Mouse (Mus musculus) forebrain, postnatal 0 days (tissue): ENCODE measurements around the gene Bag6. TPM values are rescaled to one million over a fixed set of nuclear protein-coding genes. Genes with fewer than 3 reads are reported as not detected.
A peak's percentile ranks its signal among the peaks of the same experiment; 100 is the strongest.

Experiments used
- ATAC-seq: fragments of 200-750 bp; cut with Nextera tagmentation; 2 replicates; pipeline ENCODE4 v1.8.0; 2017; ENCODE audit warnings: mild to moderate bottlenecking, moderate library complexity
- DNase-seq: peaks from one replicate; pipeline ENCODE4 v3.0.0-alpha.2; 2015
- H3K27ac ChIP-seq: fragments of 300-500 bp; sonication (generic); 2 replicates; pipeline ENCODE4 v1.5.1; 2014; ENCODE audit warnings: low read depth, mild to moderate bottlenecking, antibody characterized with exemption, low read length, moderate library complexity, mixed read lengths
- H3K27me3 ChIP-seq: fragments of 300-500 bp; sonication (generic); 2 replicates; pipeline ENCODE4 v1.6.1; 2014; ENCODE audit warnings: mild to moderate bottlenecking, low read length, mixed read lengths; ENCODE audit not compliant: insufficient read depth
- H3K36me3 ChIP-seq: fragments of 300-500 bp; sonication (generic); 2 replicates; pipeline ENCODE4 v1.6.1; 2014; ENCODE audit warnings: mild to moderate bottlenecking, moderate library complexity; ENCODE audit not compliant: insufficient read depth
- H3K4me1 ChIP-seq: fragments of 300-500 bp; sonication (generic); 2 replicates; pipeline ENCODE4 v1.6.1; 2014; ENCODE audit warnings: antibody characterized with exemption; ENCODE audit not compliant: insufficient read depth
- H3K4me2 ChIP-seq: fragments of 300-500 bp; sonication (generic); 2 replicates; pipeline ENCODE4 v1.6.1; 2014; ENCODE audit warnings: low read depth, mild to moderate bottlenecking, moderate library complexity
- H3K4me3 ChIP-seq: fragments of 300-500 bp; sonication (generic); 2 replicates; pipeline ENCODE4 v1.5.1; 2014; ENCODE audit warnings: low read depth, low read length, mixed read lengths
- H3K9ac ChIP-seq: fragments of 300-500 bp; sonication (generic); 2 replicates; pipeline ENCODE4 v1.6.1; 2014; ENCODE audit warnings: mild to moderate bottlenecking
- H3K9me3 ChIP-seq: fragments of 300-500 bp; sonication (generic); 2 replicates; pipeline ENCODE4 v1.6.1; 2016; ENCODE audit warnings: low read length
- CTCF ChIP-seq: sonication (generic); IDR thresholded peaks from 2 replicates; pipeline ENCODE4 v1.5.1; 2016; ENCODE audit warnings: antibody characterized with exemption, control low read depth, low read depth
- WGBS: fragments of 180-500 bp; shearing (Covaris S2); extraction: QIAGEN DNeasy Blood & Tissue Kit; methylation state at CpG from one replicate; pipeline ENCODE4 v1.1.7; 2014; 5-methylcytosine and 5-hydroxymethylcytosine counted together
- polyA plus RNA-seq: library from polyadenylated mRNA; unstranded; fragments of >200 nt; fragmentation: Nextera tagmentation; extraction: Ambion mirVana; gene quantifications from 2 replicates; pipeline ENCODE4 v1.2.1, GENCODE M21; 2015
- total RNA-seq: library from RNA; depleted of rRNA; stranded (reverse); fragments of >200 nt; gene quantifications from 2 replicates; pipeline ENCODE4 v1.2.3, GENCODE M21; 2014

Bag6 gene
- total and polyA plus RNA-seq, 2 experiments from 2014 or later = 71.9 to 340 TPM

DNA sequence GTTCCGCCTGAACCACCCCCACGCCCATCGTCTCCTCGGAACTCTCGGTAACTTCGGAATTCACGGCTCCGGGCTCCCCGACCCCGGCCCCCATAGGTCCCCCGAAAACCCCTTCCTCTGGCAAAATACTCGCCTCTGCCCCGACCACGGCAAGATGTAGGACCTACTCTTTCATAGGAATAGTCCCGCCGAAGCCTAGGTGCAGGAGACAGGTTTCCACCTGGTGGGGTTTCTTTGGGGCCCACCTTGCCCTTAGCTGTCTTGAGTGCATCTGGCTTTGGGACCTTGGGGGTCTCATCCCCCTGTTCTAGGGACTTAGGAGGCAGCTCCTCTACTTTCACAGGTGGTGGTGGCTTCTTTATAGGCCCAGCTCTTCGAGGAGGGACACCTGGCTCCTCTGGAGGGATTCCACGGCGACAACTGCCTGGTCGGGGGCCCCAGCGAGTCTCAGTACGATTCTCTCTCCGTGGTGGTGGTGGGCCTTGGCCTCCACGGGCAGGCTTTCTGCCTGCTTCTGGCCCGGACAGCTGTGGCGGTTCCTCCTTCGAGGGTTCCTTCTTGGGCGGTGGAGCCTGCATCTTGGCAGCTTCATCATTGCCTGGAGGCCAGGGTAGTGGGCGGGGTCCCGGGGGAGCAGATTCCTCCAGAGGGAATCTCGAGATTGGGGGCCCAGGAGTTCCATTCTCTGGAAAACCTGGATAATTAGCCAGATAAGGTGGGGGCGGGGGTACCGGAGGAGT is 21.7 kb downstream of the Bag6 start:
- no peak for DNase-seq
- Histone ChIP-seq H3K9me3 (no peaks in the 10 kb centered on the region), H3K4me2 (no peak overlapping the region), H3K27me3 (no peaks in the 10 kb centered on the region), H3K4me1 (no peaks in the 10 kb centered on the region), H3K9ac (no peak overlapping the region), H3K27ac (no peak overlapping the region), H3K4me3 (no peak overlapping the region), H3K36me3 (peaks cover 100% of the 10 kb centered on the region)
- 89% methylated on average over 33 of the region's 33 CpGs for WGBS
- no peak for ATAC-seq
- no peak for TF ChIP-seq CTCF

DNA sequence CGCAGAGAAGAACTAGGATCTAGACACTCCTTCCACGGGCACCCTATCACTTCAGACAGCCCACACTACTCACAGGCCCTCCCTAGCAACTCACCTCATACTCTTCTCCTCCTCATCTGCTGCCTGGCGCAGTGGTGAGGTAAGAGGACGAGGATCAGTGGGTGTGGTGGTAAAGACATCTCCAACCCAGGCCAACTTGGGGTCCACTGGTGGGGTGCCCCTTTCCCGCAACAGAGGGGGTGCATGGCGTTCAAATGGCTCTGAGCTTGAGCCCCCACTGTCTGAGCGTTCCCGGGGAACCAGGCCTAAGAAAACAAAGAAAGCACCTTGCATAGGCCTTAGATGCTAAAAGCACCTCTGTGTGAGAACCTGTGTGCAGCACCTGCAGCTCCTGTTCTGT is 22.3 kb downstream of the Bag6 start:
- TF ChIP-seq CTCF = no peak
- DNase-seq (no peak), ATAC-seq (no peak)
- Histone ChIP-seq H3K36me3 (peaks cover 100% of the 10 kb centered on the region), H3K27ac (no peak overlapping the region), H3K4me3 (no peak overlapping the region), H3K4me2 (no peak overlapping the region), H3K9ac (no peak overlapping the region), H3K4me1 (peaks cover 2% of the 10 kb centered on the region; the same call in 1 of the 2 replicates), H3K9me3 (no peaks in the 10 kb centered on the region), H3K27me3 (no peaks in the 10 kb centered on the region)
- WGBS = 94% methylated on average over 8 of the region's 8 CpGs

DNA sequence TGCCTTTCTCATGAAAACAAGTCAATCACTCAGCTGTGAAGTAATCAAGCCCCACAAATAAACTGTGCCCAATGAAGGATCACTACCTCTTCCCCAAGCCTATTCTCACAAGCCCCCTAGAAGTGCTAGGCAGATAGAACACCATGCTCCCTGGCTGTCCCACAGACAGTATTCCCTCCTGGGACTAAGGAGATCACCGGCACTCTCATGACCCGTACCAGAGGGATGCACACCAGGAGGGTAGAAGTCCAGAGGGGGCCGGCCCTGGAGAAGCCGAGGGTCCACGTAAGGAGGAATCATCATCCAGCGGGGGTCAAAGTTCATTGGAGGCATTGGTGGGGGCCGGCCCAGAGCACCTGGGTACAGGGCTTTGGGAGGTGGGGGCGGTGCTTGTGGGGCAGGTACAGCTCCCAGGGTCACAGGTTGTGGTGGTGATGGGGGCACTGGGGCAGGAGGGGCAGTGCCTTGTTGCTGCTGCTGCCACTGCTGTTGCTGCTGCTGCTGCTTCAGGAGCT is 22.7 kb downstream of the Bag6 start:
- Histone ChIP-seq H3K9ac (no peak overlapping the region), H3K27ac (no peak overlapping the region), H3K36me3 (peaks cover 98% of the 10 kb centered on the region), H3K4me3 (no peak overlapping the region), H3K9me3 (no peaks in the 10 kb centered on the region), H3K27me3 (no peaks in the 10 kb centered on the region), H3K4me1 (peaks cover 7% of the 10 kb centered on the region), H3K4me2 (no peak overlapping the region)
- no peak for TF ChIP-seq CTCF
- ATAC-seq (no peak), DNase-seq (no peak)
- 94% methylated on average over 8 of the region's 8 CpGs for WGBS

DNA sequence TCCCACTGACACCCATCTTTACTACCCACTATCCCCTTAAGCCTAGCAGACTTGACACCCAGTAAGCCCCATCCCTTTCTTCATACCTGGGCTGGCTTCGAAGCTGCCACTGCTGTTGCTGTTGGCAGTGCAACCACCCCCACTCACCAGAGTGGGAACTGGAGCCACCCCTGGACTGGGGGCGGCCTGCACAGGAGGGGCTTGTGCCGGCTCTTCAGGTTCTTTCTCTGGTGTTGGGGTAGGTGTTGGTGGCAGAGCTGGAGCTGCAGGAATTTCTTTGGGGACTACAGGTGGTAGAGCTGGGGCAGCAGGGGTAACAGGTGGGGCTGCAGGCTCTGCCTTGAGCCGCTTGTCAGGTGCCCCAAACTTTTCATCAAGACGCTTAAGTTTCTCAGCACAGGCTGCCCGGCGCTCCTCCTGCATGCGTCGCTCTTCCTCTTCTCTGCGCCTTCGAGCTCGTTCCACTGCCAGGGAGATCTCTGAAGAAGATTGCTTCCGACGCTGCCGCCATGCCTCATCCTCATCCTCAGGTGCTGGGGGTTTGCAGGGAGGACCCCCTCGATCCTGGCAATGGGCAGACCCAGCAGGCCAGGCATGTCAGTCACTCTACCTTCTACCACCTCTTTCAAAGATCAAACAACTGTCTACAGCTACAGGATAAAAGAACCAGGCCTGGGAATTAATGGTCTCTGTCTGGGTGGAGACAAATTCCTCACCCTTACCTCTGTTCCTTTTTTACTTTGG is 24.0 kb downstream of the Bag6 start:
- H3K9ac ChIP-seq = no peak overlapping the region
- ATAC-seq (no peak), DNase-seq (no peak)
- H3K27ac ChIP-seq = no peak overlapping the region
- WGBS = 93% methylated on average over 16 of the region's 16 CpGs
- H3K4me1 ChIP-seq = peaks cover 10% of the 10 kb centered on the region
- no peaks in the 10 kb centered on the region for H3K9me3 ChIP-seq
- TF ChIP-seq CTCF = no peak
- no peak overlapping the region for H3K4me2 ChIP-seq
- H3K36me3 ChIP-seq = peaks cover 87% of the 10 kb centered on the region
- no peaks in the 10 kb centered on the region for H3K27me3 ChIP-seq
- H3K4me3 ChIP-seq = no peak overlapping the region

DNA sequence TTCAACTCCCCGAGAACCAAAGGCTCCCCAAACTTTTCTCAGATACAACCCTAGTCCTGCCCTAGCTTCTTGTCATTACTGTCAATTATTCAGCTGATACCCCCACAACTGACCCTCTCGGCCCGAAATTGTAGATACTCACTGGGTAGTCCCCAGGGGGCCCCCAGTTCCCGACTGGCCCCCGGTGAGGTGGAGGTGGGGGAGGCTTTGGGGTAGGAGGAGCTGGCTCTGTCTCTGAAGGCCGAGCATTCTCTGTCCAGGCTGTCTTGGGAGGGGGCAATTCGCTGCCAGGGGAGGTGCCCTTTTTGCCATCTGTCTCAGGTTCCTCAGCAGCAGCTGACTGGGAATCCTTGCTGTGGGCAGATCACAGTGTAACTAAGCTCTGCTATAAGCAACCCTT is 24.7 kb downstream of the Bag6 start:
- Histone ChIP-seq H3K27ac (no peak overlapping the region), H3K4me1 (peaks cover 10% of the 10 kb centered on the region), H3K9me3 (no peaks in the 10 kb centered on the region), H3K4me3 (no peak overlapping the region), H3K4me2 (no peak overlapping the region), H3K9ac (no peak overlapping the region), H3K36me3 (peaks cover 81% of the 10 kb centered on the region), H3K27me3 (no peaks in the 10 kb centered on the region)
- ATAC-seq (no peak), DNase-seq (no peak)
- TF ChIP-seq CTCF = no peak
- WGBS = 84% methylated on average over 7 of the region's 7 CpGs

DNA sequence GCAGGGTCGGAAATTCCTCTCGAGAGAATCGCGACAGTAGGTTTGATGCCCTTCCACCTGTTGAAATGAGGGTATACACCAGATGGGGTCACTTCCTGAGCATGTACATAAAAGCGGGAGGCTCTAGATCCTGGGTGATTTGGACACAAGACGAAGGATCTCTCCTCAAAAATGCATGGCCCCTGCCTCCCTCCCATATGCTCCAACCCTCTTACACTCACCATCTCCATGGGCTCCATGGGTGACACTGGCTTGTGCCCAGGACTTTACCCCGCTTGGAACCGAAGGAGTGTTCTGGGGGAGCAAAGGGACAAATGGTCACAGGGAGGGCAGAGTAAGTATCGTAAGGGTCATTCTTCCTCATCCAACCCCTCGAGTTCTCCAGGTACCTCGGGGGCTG is 26.4 kb downstream of the Bag6 start:
- no peak for DNase-seq
- Histone ChIP-seq H3K36me3 (peaks cover 63% of the 10 kb centered on the region), H3K9ac (no peak overlapping the region), H3K4me1 (peaks cover 16% of the 10 kb centered on the region), H3K27me3 (no peaks in the 10 kb centered on the region), H3K27ac (no peak overlapping the region), H3K4me3 (no peak overlapping the region), H3K9me3 (no peaks in the 10 kb centered on the region), H3K4me2 (no peak overlapping the region)
- TF ChIP-seq CTCF = no peak
- no peak for ATAC-seq
- 88% methylated on average over 11 of the region's 11 CpGs for WGBS

DNA sequence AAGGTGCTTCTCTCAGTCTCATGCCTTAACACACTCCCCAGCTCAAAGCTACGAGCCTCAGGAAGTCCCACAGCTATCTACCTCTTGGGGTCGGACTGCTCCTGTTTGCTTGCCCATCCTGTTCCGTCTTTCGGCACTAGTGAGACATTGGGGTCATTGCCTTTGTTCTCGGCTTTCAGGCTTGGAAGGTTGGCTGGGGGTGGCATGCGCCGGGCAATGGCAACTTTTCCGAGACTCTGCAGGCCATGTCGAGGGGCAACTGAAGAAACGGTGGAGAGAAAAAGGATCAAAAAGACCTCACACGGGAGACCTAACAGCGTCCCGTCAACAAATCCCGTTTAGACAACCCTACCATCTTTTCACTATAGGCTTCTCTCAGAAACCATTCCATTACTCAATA is 27.1 kb downstream of the Bag6 start:
- ATAC-seq (no peak), DNase-seq (no peak)
- no peak for TF ChIP-seq CTCF
- peak overlapping the region; percentile 66 for H3K4me2 ChIP-seq
- peak overlapping the region; percentile 94; the same call in 1 of the 2 replicates for H3K4me3 ChIP-seq
- H3K36me3 ChIP-seq = peaks cover 56% of the 10 kb centered on the region
- H3K9me3 ChIP-seq = no peaks in the 10 kb centered on the region
- no peak overlapping the region for H3K27ac ChIP-seq
- H3K27me3 ChIP-seq = no peaks in the 10 kb centered on the region
- peaks cover 17% of the 10 kb centered on the region for H3K4me1 ChIP-seq
- WGBS = 68% methylated on average over 14 of the region's 14 CpGs
- H3K9ac ChIP-seq = peak overlapping the region; percentile 100
